Mouse (Mus musculus) layer of hippocampus, adult 18-20 months (tissue): ENCODE measurements at regions not wholly inside any gene's neighbourhood (a gene's known extent, or its start where the extent isn't known, plus 50 kb on each side); places are given as distances from the start of the nearest gene placed in this dataset.
A peak's percentile ranks its signal among the peaks of the same experiment; 100 is the strongest.

Experiments used
- DNase-seq, 2 experiments: peaks; one replicate each; pipeline ENCODE4 v3.0.0; 2022; ENCODE audit warnings: low spot score in 2 of 2

DNA sequence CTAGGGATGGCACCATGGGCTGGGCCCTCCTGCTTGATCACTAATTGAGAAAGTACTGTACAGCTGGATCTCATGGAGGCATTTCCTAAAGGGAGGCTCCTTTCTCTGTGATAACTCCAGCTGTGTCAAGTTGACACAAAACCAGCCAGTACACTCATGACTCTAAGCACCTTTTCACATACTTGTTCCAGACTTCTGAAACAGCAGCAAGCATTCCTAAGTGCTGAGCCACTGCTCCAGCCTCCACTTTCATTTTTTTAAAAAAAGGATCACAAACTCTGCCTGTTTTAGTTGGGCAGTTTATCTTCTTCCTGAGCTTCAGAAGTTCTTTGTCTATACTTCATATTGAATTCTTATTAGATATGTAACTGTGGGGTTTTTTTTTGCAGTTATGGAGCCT lies 56.0 kb upstream of the Gpc4 start:
- DNase-seq: no peak

DNA sequence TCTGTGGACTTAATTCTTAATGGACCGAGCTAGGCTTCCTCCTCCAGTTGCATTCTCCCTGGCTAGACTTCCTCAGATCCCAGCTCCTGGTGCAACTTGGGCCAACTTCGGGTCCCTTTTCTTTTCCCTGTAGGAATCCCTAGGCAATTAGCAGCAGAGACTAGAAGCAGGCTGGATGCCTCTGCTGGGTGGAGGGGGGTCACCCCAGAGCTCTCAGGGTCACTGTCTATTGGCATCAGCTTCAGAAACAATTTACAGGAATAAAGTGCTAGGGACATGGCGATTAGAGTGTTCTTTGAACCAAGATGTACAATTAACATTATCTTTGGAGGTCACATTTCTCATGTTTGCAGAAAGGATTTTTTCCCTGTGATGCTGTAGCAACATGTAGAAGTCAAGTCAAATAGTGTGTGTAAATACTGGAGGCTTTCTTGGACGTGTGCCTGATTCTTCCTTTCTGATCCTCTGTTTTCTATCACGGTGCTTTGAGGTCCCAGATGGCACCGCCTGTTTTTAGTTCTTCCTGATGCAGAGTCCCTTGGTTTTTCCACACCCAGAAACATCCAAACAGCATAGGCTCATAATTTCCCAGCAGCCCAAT lies 52.2 kb upstream of the Gpc4 start:
- DNase-seq: peak in 1 of 2 experiments; percentile 10
